Mouse (Mus musculus): ENCODE results near the gene Brf1.

Brf1 gene

GRCm38 (mm10) chr12:113016976-113017375, 16.5 kb upstream of the Brf1 start:
- DNase-seq, result no peak

- DNase-seq, result no peak
These were observed 15.5 kb upstream of the Brf1 start for GRCm38 (mm10) chr12:113015956-113016355.

- peak; percentile 60 to 62 for DNase-seq
These were observed 14.4 kb upstream of the Brf1 start for GRCm38 (mm10) chr12:113014561-113015556.

- peak; percentile 91 to 96 for DNase-seq
These were observed 13.4 kb upstream of the Brf1 start, which contains the start of gene Pacs2 for GRCm38 (mm10) chr12:113013604-113014558. Pacs2 (plus strand) TSS chr12:113014508.

- peak; percentile 30 to 31 for DNase-seq
These were observed 12.6 kb upstream of the Brf1 start for GRCm38 (mm10) chr12:113013021-113013491.

GRCm38 (mm10) chr12:113012443-113012842, 11.9 kb upstream of the Brf1 start:
- DNase-seq, result no peak

- peak in 1 of 2 experiments; percentile 18 for DNase-seq
These were observed 11.3 kb upstream of the Brf1 start for GRCm38 (mm10) chr12:113011702-113012360.

- DNase-seq, result peak; percentile 66 to 70
These were observed 4.5 kb upstream of the Brf1 start for GRCm38 (mm10) chr12:113004993-113005392.

GRCm38 (mm10) chr12:113004011-113004410, 3.5 kb upstream of the Brf1 start:
- DNase-seq, result no peak

- no peak for DNase-seq
These were observed 2.2 kb upstream of the Brf1 start for GRCm38 (mm10) chr12:113002667-113003066.

GRCm38 (mm10) chr12:113001133-113001474, 600 bp upstream of the Brf1 start:
- no peak for DNase-seq

GRCm38 (mm10) chr12:112999569-113000293, 773 bp downstream of the Brf1 start:
- no peak for DNase-seq

GRCm38 (mm10) chr12:112994153-112994552, 6.4 kb downstream of the Brf1 start:
- DNase-seq, result no peak

- DNase-seq, result no peak
These were observed 9.1 kb downstream of the Brf1 start for GRCm38 (mm10) chr12:112991444-112991843.

GRCm38 (mm10) chr12:112990706-112991405, 9.6 kb downstream of the Brf1 start:
- DNase-seq, result no peak

GRCm38 (mm10) chr12:112987877-112988276, 12.6 kb downstream of the Brf1 start:
- peak in 1 of 2 experiments; percentile 33 for DNase-seq

GRCm38 (mm10) chr12:112985346-112985745, 15.2 kb downstream of the Brf1 start:
- no peak for DNase-seq

GRCm38 (mm10) chr12:112982031-112982430, 18.5 kb downstream of the Brf1 start:
- no peak for DNase-seq

- no peak for DNase-seq
These were observed 23.3 kb downstream of the Brf1 start for GRCm38 (mm10) chr12:112977156-112977555.

GRCm38 (mm10) chr12:112976371-112977073, 24.0 kb downstream of the Brf1 start, which contains the start of gene Btbd6:
Btbd6 (plus strand) TSS chr12:112976482.
- DNase-seq, result peak; percentile 92 to 95

Measured in cerebellum, postnatal 36 days (tissue).